Mouse (Mus musculus) B cell, adult 62 days (primary cell): ENCODE data around the gene Tut4. TPM values are rescaled to one million over a fixed set of nuclear protein-coding genes. Genes with fewer than 3 reads are reported as not detected.

Experiments used
- total RNA-seq: library from RNA; stranded (reverse); gene quantifications from 4 replicates; pipeline ENCODE4 v1.2.4, GENCODE M21; 2023

The Tut4 gene
- 288 to 331 TPM (median 307 TPM) in 4 replicates for total RNA-seq

GRCm38 (mm10) chr4:108459231-108460155 lies at the start of gene Tut4:
TSS of gene Tut4 (plus strand) at chr4:108459426.

GRCm38 (mm10) chr4:108578840-108579742 lies 119.9 kb downstream of the Tut4 start, which contains the start of the genes Prpf38a and Orc1:
TSS of gene Prpf38a (minus strand) at chr4:108579336.
TSS of gene Orc1 (plus strand) at chr4:108579423.

Other genes starting within 250 kb of the Tut4 start
- not detected in 4 replicates for gene Zyg11a, start 241.4 kb upstream of the Tut4 start, total RNA-seq
- 37.2 to 40.1 TPM (median 38.3 TPM) in 4 replicates for gene Zyg11b, start 158.3 kb upstream of the Tut4 start, total RNA-seq
- gene Coa7, start 131.3 kb upstream of the Tut4 start, total RNA-seq = 21.8 to 24.9 TPM (median 23.7 TPM) in 4 replicates
- gene Shisal2a, start 76.1 kb upstream of the Tut4 start, total RNA-seq = not detected in 4 replicates
- gene Gpx7, start 52.5 kb upstream of the Tut4 start, total RNA-seq = 0.75 to 3.1 TPM (median 1.6 TPM) in 4 replicates
- 53.1 to 62.0 TPM (median 58.8 TPM) in 4 replicates for gene Prpf38a, start 119.9 kb downstream of the Tut4 start, total RNA-seq
- gene Orc1, start 120.0 kb downstream of the Tut4 start, total RNA-seq = 2.3 to 4.2 TPM (median 2.6 TPM) in 4 replicates
- gene Cc2d1b, start 160.5 kb downstream of the Tut4 start, total RNA-seq = 107 to 116 TPM (median 111 TPM) in 4 replicates